8 mouse cellular contexts compared by ENCODE assay signal in the genomic region with DNA sequence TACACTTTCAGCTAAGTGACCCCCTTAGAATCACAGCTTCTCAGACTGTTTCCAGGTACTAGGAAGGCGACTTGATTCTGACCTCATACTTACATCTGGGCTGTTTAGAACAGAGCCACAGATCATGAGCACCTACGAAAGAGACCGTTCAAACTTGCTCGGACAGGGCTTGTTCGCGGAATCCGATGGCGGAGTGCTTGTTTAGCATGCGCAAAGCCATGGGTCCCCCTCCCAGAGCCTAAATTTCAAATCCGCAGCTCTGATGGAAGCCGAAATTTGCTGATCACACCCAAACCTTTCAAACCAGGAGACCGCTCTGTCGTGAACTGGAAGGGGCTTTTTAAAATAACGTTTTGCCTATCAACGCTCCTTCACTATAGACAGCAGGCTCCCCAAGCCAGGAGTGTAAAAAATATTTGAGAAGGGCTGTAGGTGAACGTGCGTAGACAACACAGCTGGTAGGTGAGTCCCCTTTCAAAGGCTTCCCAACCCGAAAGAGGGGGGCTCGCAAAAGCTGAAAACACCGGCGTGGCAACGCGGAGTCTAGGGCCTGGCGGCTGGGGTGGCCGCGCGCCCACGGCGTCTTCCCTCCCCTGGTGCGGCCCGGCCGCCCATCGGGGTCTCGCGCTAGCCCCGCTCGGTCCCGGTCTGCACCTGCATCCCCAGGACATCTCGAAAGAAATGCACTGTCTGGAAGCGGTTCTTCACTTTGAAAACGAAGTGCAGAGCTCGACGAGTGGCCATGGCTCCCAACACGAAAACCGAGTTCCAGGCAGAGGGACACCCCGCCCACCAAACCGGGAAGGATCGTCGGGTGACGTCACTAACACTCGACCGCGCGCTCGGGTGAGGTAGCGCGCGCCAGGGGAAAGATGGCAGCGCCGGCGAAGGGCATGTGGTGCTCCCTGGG. TPM values are rescaled to one million over a fixed set of nuclear protein-coding genes. Genes with fewer than 3 reads are reported as not detected.
DNase-seq lines count a peak whose midpoint lies in the region; ATAC-seq and TF ChIP-seq lines count a peak whose summit lies in the region.

A gene (plus strand): TSS at position 815 of the 910 bp plus-strand sequence.
A gene (minus strand): TSS at position 825 of the 910 bp plus-strand sequence.

- H3K4me2 ChIP-seq in heart, embryonic 13.5 days: peak within 1 kb of the TSS; percentile 95
- H3K4me2 ChIP-seq in liver, embryonic 12.5 days: peak within 1 kb of the TSS; percentile 77
- H3K4me2 ChIP-seq in stomach, embryonic 15.5 days: peak within 1 kb of the TSS; percentile 80

- H3K27ac ChIP-seq in heart, embryonic 13.5 days (replicated peaks): peak within 1 kb of the TSS; percentile 76
- peak within 1 kb of the TSS; percentile 45 for H3K27ac ChIP-seq in liver, embryonic 12.5 days
- H3K27ac ChIP-seq in stomach, embryonic 15.5 days: peak within 1 kb of the TSS; percentile 74

- TF ChIP-seq CTCF in C2C12 (IDR thresholded peaks at IDR 0.05; ENCODE audit: control insufficient read depth, insufficient read depth, insufficient read length): no peak
- no peak for TF ChIP-seq CTCF in brain, embryonic 14.5 days (IDR thresholded peaks at IDR 0.05; ENCODE audit: borderline replicate concordance, extremely low read depth, insufficient read depth, insufficient read length)

- peak within 1 kb of the TSS; percentile 97 for H3K4me3 ChIP-seq in C2C12 (ENCODE audit: insufficient read depth, poor library complexity, severe bottlenecking)
- H3K4me3 ChIP-seq in erythroblast, embryonic 14.5 days (replicated peaks): peak within 1 kb of the TSS; percentile 73
- peak within 1 kb of the TSS; percentile 89 for H3K4me3 ChIP-seq in heart, embryonic 13.5 days
- peak within 1 kb of the TSS; percentile 85 for H3K4me3 ChIP-seq in liver, embryonic 12.5 days
- peak within 1 kb of the TSS; percentile 86 for H3K4me3 ChIP-seq in stomach, embryonic 15.5 days (replicated peaks)

- TF ChIP-seq POLR2A in brain, embryonic 14.5 days (IDR thresholded peaks at IDR 0.05; ENCODE audit: borderline replicate concordance, extremely low read depth, insufficient read depth, insufficient read length, poor library complexity, severe bottlenecking): peak; percentile 75; the same call in 1 of the 2 replicates

- WGBS in heart, embryonic 13.5 days: under 1% methylated on average over 61 of the region's 61 CpGs
- under 1% methylated on average over 61 of the region's 61 CpGs for WGBS in liver, embryonic 12.5 days (ENCODE audit: insufficient replicate concordance)
- WGBS in stomach, embryonic 15.5 days: under 1% methylated on average over 61 of the region's 61 CpGs

- H3K9me3 ChIP-seq in erythroblast, embryonic 14.5 days (ENCODE audit: control insufficient read depth, low read length): no peaks in the 10 kb centered on the region
- no peaks in the 10 kb centered on the region for H3K9me3 ChIP-seq in heart, embryonic 13.5 days
- no peaks in the 10 kb centered on the region for H3K9me3 ChIP-seq in liver, embryonic 12.5 days (replicated peaks)
- no peaks in the 10 kb centered on the region for H3K9me3 ChIP-seq in stomach, embryonic 15.5 days

- peaks cover 26% of the 10 kb centered on the region for H3K4me1 ChIP-seq in erythroblast, embryonic 14.5 days (ENCODE audit: control insufficient read depth)
- peaks cover 29% of the 10 kb centered on the region for H3K4me1 ChIP-seq in heart, embryonic 13.5 days
- peaks cover 21% of the 10 kb centered on the region for H3K4me1 ChIP-seq in liver, embryonic 12.5 days
- H3K4me1 ChIP-seq in stomach, embryonic 15.5 days: 0 out of 2 replicates have a peak, but pooled peaks cover 6% of the 10 kb centered on the region

- peak; percentile 96 for DNase-seq in brain, embryonic 14.5 days (ENCODE audit: low read depth)
- DNase-seq in kidney, postnatal 10 days: peak; percentile 96
- DNase-seq in natural killer cell, adult 2 months (ENCODE audit: low spot score in 2 of 2): peak; percentile 73 to 83

- H3K79me3 ChIP-seq in C2C12 (ENCODE audit: low read depth): peaks cover 21% of the 10 kb centered on the region

- H3K36me3 ChIP-seq in C2C12 (ENCODE audit: control insufficient read depth, insufficient read depth): peaks cover 22% of the 10 kb centered on the region
- peaks cover 17% of the 10 kb centered on the region for H3K36me3 ChIP-seq in erythroblast, embryonic 14.5 days (ENCODE audit: control insufficient read depth)
- peaks cover 42% of the 10 kb centered on the region for H3K36me3 ChIP-seq in heart, embryonic 13.5 days
- H3K36me3 ChIP-seq in liver, embryonic 12.5 days: peaks cover 47% of the 10 kb centered on the region
- H3K36me3 ChIP-seq in stomach, embryonic 15.5 days: peaks cover 11% of the 10 kb centered on the region

- peak within 1 kb of the TSS; percentile 97 for H3ac ChIP-seq in C2C12 (ENCODE audit: control insufficient read depth, insufficient read length, low read depth)

- peak within 1 kb of the TSS; percentile 94 for H3K9ac ChIP-seq in heart, embryonic 13.5 days
- peak within 1 kb of the TSS; percentile 83 for H3K9ac ChIP-seq in liver, embryonic 12.5 days
- H3K9ac ChIP-seq in stomach, embryonic 15.5 days: peak within 1 kb of the TSS; percentile 83

- no peaks in the 10 kb centered on the region for H3K27me3 ChIP-seq in C2C12 (ENCODE audit: control insufficient read depth, insufficient read depth, insufficient read length)
- H3K27me3 ChIP-seq in erythroblast, embryonic 14.5 days (ENCODE audit: control insufficient read depth): no peaks in the 10 kb centered on the region
- no peaks in the 10 kb centered on the region for H3K27me3 ChIP-seq in heart, embryonic 13.5 days (replicated peaks)
- no peaks in the 10 kb centered on the region for H3K27me3 ChIP-seq in liver, embryonic 12.5 days (replicated peaks)
- no peaks in the 10 kb centered on the region for H3K27me3 ChIP-seq in stomach, embryonic 15.5 days (replicated peaks)

- ATAC-seq in heart, embryonic 13.5 days (ENCODE audit: extremely low read depth, insufficient number of reproducible peaks, low FRiP score, low TSS enrichment): peak; percentile 68
- ATAC-seq in liver, embryonic 12.5 days: peak; percentile 85
- ATAC-seq in stomach, embryonic 15.5 days (ENCODE audit: insufficient read depth, low FRiP score, low read depth): peak; percentile 81

- H3K79me2 ChIP-seq in C2C12 (ENCODE audit: control insufficient read depth, insufficient read depth): peaks cover 35% of the 10 kb centered on the region

TF ChIP-seq in C2C12, 6 proteins besides CTCF, POLR2A, EP300 and RAD21:
- no peak for TF ChIP-seq MYOG (IDR thresholded peaks at IDR 0.05; ENCODE audit: control insufficient read depth, extremely low read depth, insufficient read length)
- no peak for TF ChIP-seq USF1 (IDR thresholded peaks at IDR 0.05; ENCODE audit: low read depth)
- no peak for TF ChIP-seq MYOD1 (IDR thresholded peaks at IDR 0.05; ENCODE audit: control insufficient read depth, insufficient read length, low read depth)
- TF ChIP-seq FOSL1 (IDR thresholded peaks at IDR 0.05; ENCODE audit: insufficient read depth, low read length, poor library complexity, severe bottlenecking): no peak
- TF ChIP-seq MAX (IDR thresholded peaks at IDR 0.05): peak; percentile 89

RNA-seq across cellular contexts. Expression of the first gene that starts in this region (rescaled TPM):
- 20.9 TPM for polyA plus RNA-seq in C2C12 (2012; fragmentation: generic; extraction: Trizol)
- polyA plus RNA-seq in brain, embryonic 14.5 days (2012; rRNA removed): 11.6 and 12.9 TPM in 2 replicates
- 0.77 and 0.79 TPM in 2 replicates for polyA plus RNA-seq in erythroblast, embryonic 14.5 days (2012)
- 21.1 and 24.2 TPM in 2 replicates for polyA plus RNA-seq in heart, embryonic 13.5 days (2015; fragmentation: Nextera tagmentation; extraction: Ambion mirVana)
- 23.5 and 25.1 TPM in 2 replicates for polyA plus RNA-seq in liver, embryonic 12.5 days (2016; fragmentation: Nextera tagmentation; extraction: Ambion mirVana)
- polyA plus RNA-seq in stomach, embryonic 15.5 days (2015; fragmentation: Nextera tagmentation; extraction: Ambion mirVana): 24.7 and 25.8 TPM in 2 replicates

RNA-seq across cellular contexts. Expression of the second gene that starts in this region (rescaled TPM):
- 34.2 TPM for polyA plus RNA-seq in C2C12 (2012; fragmentation: generic; extraction: Trizol)
- polyA plus RNA-seq in brain, embryonic 14.5 days (2012; rRNA removed): 31.5 and 41.0 TPM in 2 replicates
- polyA plus RNA-seq in erythroblast, embryonic 14.5 days (2012): 0.15 and 0.16 TPM in 2 replicates
- 114 and 126 TPM in 2 replicates for polyA plus RNA-seq in heart, embryonic 13.5 days (2015; fragmentation: Nextera tagmentation; extraction: Ambion mirVana)
- 79.7 and 81.5 TPM in 2 replicates for polyA plus RNA-seq in liver, embryonic 12.5 days (2016; fragmentation: Nextera tagmentation; extraction: Ambion mirVana)
- polyA plus RNA-seq in stomach, embryonic 15.5 days (2015; fragmentation: Nextera tagmentation; extraction: Ambion mirVana): 119 and 123 TPM in 2 replicates

Comparison
In these comparisons a context has a peak if more than half of its experiments do, and no peak if none do; other contexts are left out.
1. Peak in every context shown above with its lines: DNase-seq, ATAC-seq, H3K4me3 ChIP-seq and H3K27ac ChIP-seq.
2. RNA of the second gene that starts in this region (polyA plus RNA-seq): 119 to 123 TPM in stomach, embryonic 15.5 days, 114 to 126 TPM in heart, embryonic 13.5 days, 79.7 to 81.5 TPM in liver, embryonic 12.5 days, 31.5 to 41.0 TPM in brain, embryonic 14.5 days and 34.2 TPM in C2C12 (single experiment); 0.15 to 0.16 TPM in erythroblast, embryonic 14.5 days; every median in the first group is over 10 times any median in the second.